Mouse (Mus musculus) liver, adult 2 months (tissue): Measurements from ENCODE around the gene Myo1f. TPM values are rescaled to one million over a fixed set of nuclear protein-coding genes. Genes with fewer than 3 reads are reported as not detected.

Experiments used
- DNase-seq: peaks from one replicate; pipeline ENCODE4 v3.0.0-alpha.2; 2011; ENCODE audit warnings: low read depth, low spot score; ENCODE audit errors: extremely low read depth
- H3K27ac ChIP-seq: fragments of 200-500 bp; replicated peaks from 2 replicates; pipeline ENCODE4 v1.5.1; 2012; ENCODE audit warnings: low read depth, mild to moderate bottlenecking, control low read depth, inconsistent platforms, low read length; ENCODE audit not compliant: insufficient read depth
- H3K27me3 ChIP-seq: fragments of 200-500 bp; 2 replicates; pipeline ENCODE4 v1.6.1; 2012; ENCODE audit warnings: mild to moderate bottlenecking, moderate library complexity, low read length, inconsistent platforms; ENCODE audit not compliant: control insufficient read depth, insufficient read depth
- H3K36me3 ChIP-seq: fragments of 200-500 bp; 2 replicates; pipeline ENCODE4 v1.6.1; 2012; ENCODE audit warnings: low read length, inconsistent platforms; ENCODE audit not compliant: control insufficient read depth, insufficient read depth
- H3K4me1 ChIP-seq: fragments of 200-500 bp; 2 replicates; pipeline ENCODE4 v1.6.1; 2011; ENCODE audit warnings: low read length; ENCODE audit not compliant: control insufficient read depth, insufficient read depth
- H3K4me3 ChIP-seq: fragments of 200-500 bp; 2 replicates; pipeline ENCODE4 v1.5.1; 2011; ENCODE audit warnings: low read depth, mild to moderate bottlenecking, control low read depth, low read length, moderate library complexity; ENCODE audit not compliant: insufficient read depth
- H3K79me2 ChIP-seq: fragments of 200-500 bp; 2 replicates; pipeline ENCODE4 v1.6.1; 2012; ENCODE audit warnings: inconsistent platforms, mild to moderate bottlenecking, low read length, moderate library complexity; ENCODE audit not compliant: control insufficient read depth, insufficient read depth
- H3K9ac ChIP-seq: fragments of 200-500 bp; 2 replicates; pipeline ENCODE4 v1.6.1; 2012; ENCODE audit warnings: low read depth, mild to moderate bottlenecking, control low read depth, inconsistent platforms, low read length
- CTCF ChIP-seq: fragments of 200-500 bp; IDR thresholded peaks from 2 replicates; pipeline ENCODE4 v1.5.1; 2011; ENCODE audit warnings: low read depth, low read length, control low read depth
- POLR2A ChIP-seq: fragments of 200-500 bp; IDR thresholded peaks from 2 replicates; pipeline ENCODE4 v1.6.1; 2011; ENCODE audit warnings: low read length, control low read depth; ENCODE audit not compliant: insufficient read depth; ENCODE audit errors: extremely low read depth
- WGBS: fragments of 180-500 bp; shearing (Covaris S2); methylation state at CpG from one replicate; pipeline ENCODE4 v1.1.7; 2018; 5-methylcytosine and 5-hydroxymethylcytosine counted together
- polyA plus RNA-seq: library from polyadenylated mRNA; depleted of rRNA; stranded (reverse); fragments of >200 nt; gene quantifications from 2 replicates; pipeline ENCODE4 v1.2.3, GENCODE M21; 2012; rRNA removed
- total RNA-seq: library from RNA; depleted of rRNA; stranded (reverse); fragments of >200 nt; gene quantifications from 2 replicates; pipeline ENCODE4 v1.2.3, GENCODE M21; 2014; rRNA removed

Gene Myo1f
- total RNA-seq = 1.7 and 2.9 TPM in 2 replicates
- 1.1 and 1.4 TPM in 2 replicates for polyA plus RNA-seq

DNA sequence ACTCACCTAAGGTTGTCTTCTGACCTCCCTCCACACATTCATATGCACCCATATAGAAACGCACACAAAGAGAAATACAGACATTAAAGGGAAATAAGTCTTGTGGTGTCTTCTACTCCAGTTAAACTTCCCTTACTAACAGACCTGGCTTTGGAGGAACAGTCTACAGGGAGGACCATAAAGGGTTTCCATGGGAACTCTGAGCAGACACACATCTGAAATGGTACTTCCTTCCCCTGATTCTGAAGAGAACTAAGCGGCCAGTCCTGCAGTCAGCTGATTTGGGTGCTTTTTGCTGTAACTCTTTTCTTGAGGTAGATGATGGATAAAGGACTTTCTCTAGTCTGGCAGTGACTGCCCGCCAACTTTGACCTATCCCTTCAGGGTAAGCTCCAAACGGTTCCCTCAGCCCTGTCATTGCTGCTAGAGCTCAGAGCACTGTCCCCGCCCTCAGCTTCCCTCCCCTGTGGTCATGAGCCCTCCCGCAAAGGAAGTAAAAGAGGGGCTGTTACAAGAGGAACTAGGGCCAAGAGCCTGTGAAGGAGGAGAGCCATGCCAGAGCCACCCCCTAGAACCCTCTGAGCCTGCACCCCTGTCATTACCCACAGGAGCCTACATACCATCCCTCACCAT lies at the start of gene Myo1f:
Myo1f (plus strand) TSS at position 485 of the 633 bp plus-strand sequence.
- Histone ChIP-seq H3K9ac (peak within 1 kb of the TSS; percentile 28; the same call in 1 of the 2 replicates), H3K79me2 (no peaks in the 10 kb centered on the region), H3K27me3 (no peaks in the 10 kb centered on the region), H3K4me1 (no peaks in the 10 kb centered on the region; the same call in 1 of the 2 replicates), H3K27ac (0 out of 2 replicates have a peak within 1 kb of the TSS, but pooled peaks have one; percentile 52), H3K4me3 (0 out of 2 replicates have a peak within 1 kb of the TSS, but pooled peaks have one; percentile 15), H3K36me3 (peaks cover 2% of the 10 kb centered on the region; the same call in 1 of the 2 replicates)
- WGBS = 43% methylated on average over 6 of the region's 6 CpGs
- TF ChIP-seq CTCF (no peak), POLR2A (no peak)
- DNase-seq = peak; percentile 30

DNA sequence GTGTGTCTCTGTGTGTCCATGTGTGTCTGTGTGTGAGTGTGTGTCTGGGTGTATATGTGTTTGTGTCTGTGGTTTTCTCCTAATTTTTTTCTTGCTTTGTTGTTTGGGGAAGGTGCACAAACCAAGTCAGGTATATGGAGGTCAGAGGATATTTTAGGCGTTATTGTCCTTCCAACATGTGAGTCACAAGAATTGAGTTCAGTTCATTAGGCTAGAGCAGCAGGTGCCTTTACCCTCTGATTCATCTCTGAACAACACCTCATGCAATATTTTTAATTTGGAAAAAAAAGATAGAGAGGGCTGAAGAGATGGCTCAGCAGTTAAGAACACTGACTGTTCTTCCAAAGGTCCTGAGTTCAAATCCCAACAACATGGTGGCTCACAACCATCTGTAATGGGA lies 47.1 kb upstream of the Myo1f start:
- no peaks in the 10 kb centered on the region for H3K79me2 ChIP-seq
- no peak overlapping the region for H3K9ac ChIP-seq
- H3K36me3 ChIP-seq = no peaks in the 10 kb centered on the region
- no peak overlapping the region for H3K27ac ChIP-seq
- 91% methylated on average over 1 of the region's 1 CpGs for WGBS
- no peak for TF ChIP-seq CTCF
- no peak for TF ChIP-seq POLR2A
- H3K4me1 ChIP-seq = peaks cover 5% of the 10 kb centered on the region; the same call in 1 of the 2 replicates
- DNase-seq = no peak
- no peak overlapping the region for H3K4me3 ChIP-seq
- no peaks in the 10 kb centered on the region for H3K27me3 ChIP-seq

DNA sequence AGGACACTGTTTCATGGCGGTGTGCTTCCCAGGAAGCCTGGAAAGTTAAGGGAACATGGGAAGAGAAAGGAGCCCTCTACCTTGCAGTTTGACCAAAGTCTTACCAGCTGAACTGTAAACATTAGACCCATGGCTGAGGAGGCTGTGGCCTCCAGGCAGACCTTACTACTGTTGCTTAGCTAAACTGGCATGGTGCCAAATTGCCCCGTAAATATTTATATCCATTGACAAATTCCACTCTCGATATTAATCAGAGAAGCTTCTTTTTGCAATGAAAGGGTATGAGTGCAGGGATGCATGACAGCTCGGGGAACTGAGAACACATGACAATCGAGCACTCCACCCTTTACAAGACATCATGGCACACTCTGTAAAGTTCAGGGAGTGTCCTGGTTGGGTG lies 45.3 kb upstream of the Myo1f start:
- Histone ChIP-seq H3K79me2 (no peaks in the 10 kb centered on the region), H3K4me1 (no peaks in the 10 kb centered on the region), H3K27me3 (no peaks in the 10 kb centered on the region), H3K36me3 (no peaks in the 10 kb centered on the region), H3K27ac (no peak overlapping the region), H3K4me3 (no peak overlapping the region), H3K9ac (no peak overlapping the region)
- WGBS = 78% methylated on average over 5 of the region's 5 CpGs
- TF ChIP-seq CTCF (no peak), POLR2A (no peak)
- DNase-seq = no peak

DNA sequence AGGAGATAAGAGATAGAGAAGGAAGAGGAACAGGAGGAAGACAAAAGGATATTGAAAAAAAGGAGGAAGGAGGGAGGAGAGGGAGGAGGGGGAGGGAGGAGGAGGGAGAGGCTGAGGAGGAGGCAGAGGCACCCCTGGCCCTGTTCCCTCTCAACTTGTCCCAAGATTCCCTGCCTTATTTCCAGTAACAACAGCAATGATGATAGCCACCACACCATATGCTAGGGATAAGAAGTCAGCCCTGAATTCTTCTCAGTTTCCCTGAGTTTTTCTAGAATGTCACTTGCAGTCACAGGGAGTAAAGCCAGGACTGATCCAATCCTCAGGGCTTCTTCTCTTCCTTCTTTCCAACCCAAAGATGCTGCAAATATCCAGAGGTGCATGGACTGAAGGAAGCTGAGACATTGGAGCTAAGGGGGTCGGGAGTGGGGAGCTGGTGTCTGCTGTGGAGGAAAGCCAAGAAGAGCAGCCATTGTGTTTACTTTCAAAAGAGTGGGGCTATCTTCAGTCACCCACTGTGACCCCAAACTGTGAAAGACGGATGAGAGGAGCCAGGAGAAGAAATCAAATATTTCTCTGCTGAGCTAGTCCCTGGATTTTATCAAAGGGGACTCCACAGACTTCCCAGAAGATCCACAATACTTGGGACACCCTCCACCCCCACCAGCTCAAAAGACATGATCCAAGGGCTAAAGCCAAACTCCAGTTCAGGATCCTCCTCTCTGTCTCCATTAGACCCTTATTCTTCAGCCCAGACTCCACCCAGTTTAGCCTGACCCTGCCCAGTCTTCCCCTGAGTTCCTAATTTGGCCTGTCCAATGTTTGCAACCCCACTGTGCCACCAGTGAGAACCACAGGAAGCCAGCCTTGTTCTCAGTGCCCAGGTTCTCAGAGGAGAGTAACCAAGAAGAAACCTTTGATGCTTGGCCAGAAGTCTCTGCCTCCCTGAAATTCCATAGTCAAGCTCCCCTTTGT lies 42.8 kb upstream of the Myo1f start:
- DNase-seq = no peak
- Histone ChIP-seq H3K9ac (no peak overlapping the region), H3K27ac (0 out of 2 replicates have a peak overlapping the region, but pooled peaks have one; percentile 13), H3K4me3 (no peak overlapping the region), H3K27me3 (no peaks in the 10 kb centered on the region), H3K79me2 (no peaks in the 10 kb centered on the region), H3K36me3 (no peaks in the 10 kb centered on the region), H3K4me1 (no peaks in the 10 kb centered on the region)
- no peak for TF ChIP-seq POLR2A
- no peak for TF ChIP-seq CTCF
- WGBS = 34% methylated on average over 2 of the region's 2 CpGs

DNA sequence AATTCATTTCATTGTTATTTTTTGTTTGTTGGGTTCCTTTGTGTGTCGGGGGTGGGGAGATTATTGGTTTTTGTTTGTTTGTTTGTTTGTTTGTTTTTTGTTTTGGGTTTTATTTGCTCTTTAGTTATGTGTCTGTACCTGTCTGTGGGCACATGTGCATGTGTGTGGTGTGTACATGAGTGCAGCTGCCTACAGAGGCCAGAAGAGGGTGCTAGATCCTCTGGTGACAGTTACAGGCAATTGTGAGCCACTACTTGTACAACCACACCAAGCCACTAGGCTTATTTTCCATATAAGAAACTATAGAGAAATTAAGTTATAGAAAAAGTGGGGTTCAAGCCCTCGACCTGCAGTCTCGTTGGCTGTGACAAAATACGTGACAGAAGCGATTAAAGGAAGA lies 41.6 kb upstream of the Myo1f start:
- TF ChIP-seq POLR2A = no peak
- peak; percentile 31; the same call in 1 of the 2 replicates for TF ChIP-seq CTCF
- peaks cover 2% of the 10 kb centered on the region; the same call in 1 of the 2 replicates for H3K27me3 ChIP-seq
- DNase-seq = no peak
- no peak overlapping the region for H3K4me3 ChIP-seq
- H3K4me1 ChIP-seq = no peaks in the 10 kb centered on the region
- H3K27ac ChIP-seq = no peak overlapping the region
- no peak overlapping the region for H3K9ac ChIP-seq
- 82% methylated on average over 5 of the region's 5 CpGs for WGBS
- no peaks in the 10 kb centered on the region for H3K36me3 ChIP-seq
- H3K79me2 ChIP-seq = no peaks in the 10 kb centered on the region
